Comparison of ENCODE assay signal across 20 mouse cellular contexts in the genomic region with DNA sequence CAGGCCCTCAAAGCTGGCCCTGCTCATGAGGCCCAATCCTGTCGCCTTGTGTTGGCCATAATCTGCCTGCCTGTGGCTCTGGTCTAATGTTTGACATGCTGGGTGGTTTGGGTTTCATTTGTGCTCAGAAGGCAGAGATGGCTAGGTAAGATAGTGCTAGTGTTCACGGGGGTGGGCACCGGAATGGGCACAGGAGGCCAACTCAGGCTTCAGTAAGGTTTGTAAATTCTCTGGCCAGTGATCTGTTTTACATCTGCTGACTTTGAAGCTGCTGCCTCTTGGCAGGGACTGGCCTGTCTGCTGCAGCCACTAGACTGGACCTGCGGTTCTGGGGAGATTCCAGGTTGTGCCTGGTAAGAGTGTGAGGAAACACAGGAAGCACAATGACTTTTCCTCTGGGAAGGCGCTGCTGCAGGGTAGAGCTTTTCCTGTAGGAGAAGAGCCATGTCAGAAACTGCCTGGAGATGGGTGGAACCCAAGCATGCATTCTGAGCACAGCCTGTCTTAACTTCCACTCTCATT.
"Had no signal": no experiment of that assay in that cellular context is flagged by ENCODE, and none has a peak within 500 bp of the region (broad histone marks: within the 10 kb centered on the region; RNA-seq: fewer than 3 reads in every experiment).

No protein-coding gene starts in this region.

- H3K36me3 ChIP-seq: midbrain, embryonic 10.5 days; midbrain, embryonic 13.5 days; midbrain, embryonic 15.5 days; neural tube, embryonic 13.5 days; neural tube, embryonic 15.5 days; stomach, embryonic 15.5 days had no signal

- H3K4me2 ChIP-seq: lung, embryonic 14.5 days; midbrain, embryonic 13.5 days; midbrain, embryonic 15.5 days; neural tube, embryonic 13.5 days; neural tube, embryonic 15.5 days; stomach, embryonic 15.5 days had no signal

- H3K4me3 ChIP-seq: midbrain, embryonic 10.5 days; midbrain, embryonic 13.5 days; midbrain, embryonic 15.5 days; myocyte; neural tube, embryonic 13.5 days; neural tube, embryonic 15.5 days; stomach, embryonic 15.5 days had no signal

- H3K27me3 ChIP-seq: midbrain, embryonic 13.5 days; midbrain, embryonic 15.5 days; neural tube, embryonic 13.5 days; neural tube, embryonic 15.5 days; stomach, embryonic 15.5 days had no signal

- ATAC-seq: midbrain, embryonic 13.5 days; midbrain, embryonic 15.5 days had no signal

- H3K9ac ChIP-seq: lung, embryonic 14.5 days; midbrain, embryonic 13.5 days; midbrain, embryonic 15.5 days; neural tube, embryonic 13.5 days; neural tube, embryonic 15.5 days; stomach, embryonic 15.5 days had no signal

- H3K9me3 ChIP-seq: midbrain, embryonic 10.5 days; midbrain, embryonic 13.5 days; midbrain, embryonic 15.5 days; neural tube, embryonic 13.5 days; neural tube, embryonic 15.5 days; stomach, embryonic 15.5 days had no signal

- DNase-seq: lung, adult 18-20 months; lung, embryonic 14.5 days; lung, postnatal 10 days; lung, postnatal 4 days; retina, postnatal 1 day; right cerebral cortex, adult 18-20 months; right cerebral cortex, postnatal 25 days; right cerebral cortex, postnatal 4 days; spleen, adult 18-20 months; thymus, adult 2 months; thymus, postnatal 25 days; thymus, postnatal 4 days had no signal

- H3K4me1 ChIP-seq: midbrain, embryonic 10.5 days; midbrain, embryonic 13.5 days; midbrain, embryonic 15.5 days; neural tube, embryonic 13.5 days; neural tube, embryonic 15.5 days; stomach, embryonic 15.5 days had no signal

- H3K27ac ChIP-seq: midbrain, embryonic 10.5 days; midbrain, embryonic 13.5 days; midbrain, embryonic 15.5 days; neural tube, embryonic 13.5 days; neural tube, embryonic 15.5 days; stomach, embryonic 15.5 days; stomach, postnatal 0 days had no signal
